Mouse (Mus musculus): ENCODE measurements around the gene Olfr1367. TPM values are rescaled to one million over a fixed set of nuclear protein-coding genes. Genes with fewer than 3 reads are reported as not detected.
A peak's percentile ranks its signal among the peaks of the same experiment; 100 is the strongest.
"Not testable (repeated sequence)": the region's sequence is repeated elsewhere in the genome, so short reads cannot be mapped to it uniquely, and the experiment has no call there.

The Olfr1367 gene
- polyA plus RNA-seq, 1 experiment from 2014 or later = not detected

- peak within 1 kb of the TSS; percentile 94 for H3K9ac ChIP-seq (replicated peaks; ENCODE audit: low read length)
- H3K9me3 ChIP-seq (replicated peaks; ENCODE audit: control insufficient read depth, low read length) = no peaks in the 10 kb centered on the region
- no peaks in the 10 kb centered on the region for H3K36me3 ChIP-seq (replicated peaks; ENCODE audit: control insufficient read depth, insufficient read depth, low read depth, low read length)
- H3K27ac ChIP-seq (replicated peaks; ENCODE audit: low read depth, low read length) = 0 out of 2 replicates have a peak within 1 kb of the TSS, but pooled peaks have one; percentile 22
- WGBS = 1% methylated on average over 26 of the region's 29 CpGs
- peak within 1 kb of the TSS; percentile 58 for H3K4me2 ChIP-seq (ENCODE audit: low read depth, low read length)
- no peaks in the 10 kb centered on the region for H3K4me1 ChIP-seq (ENCODE audit: control insufficient read depth, insufficient read depth, low read length)
- peak within 1 kb of the TSS; percentile 57 for H3K4me3 ChIP-seq (ENCODE audit: low read depth, low read length)
- H3K27me3 ChIP-seq (ENCODE audit: control insufficient read depth, insufficient read depth, low read length) = no peaks in the 10 kb centered on the region
- ATAC-seq (replicated peaks; ENCODE audit: insufficient number of reproducible peaks, low FRiP score, low TSS enrichment, low read depth) (peak; percentile 99), DNase-seq (ENCODE audit: low spot score) (peak; percentile 98)
These were observed 16.0 kb downstream of the Olfr1367 start, which contains the start of gene Zscan12 for GRCm38 (mm10) chr13:21362621-21363248. Gene Zscan12, plus strand, starts transcription at chr13:21362820.

GRCm38 (mm10) chr13:21363719-21364118, 17.0 kb downstream of the Olfr1367 start:
- Histone ChIP-seq H3K27ac (replicated peaks; ENCODE audit: low read depth, low read length) (no peak overlapping the region), H3K4me3 (ENCODE audit: low read depth, low read length) (peak overlapping the region; percentile 57), H3K9me3 (replicated peaks; ENCODE audit: control insufficient read depth, low read length) (no peaks in the 10 kb centered on the region), H3K4me2 (ENCODE audit: low read depth, low read length) (peak overlapping the region; percentile 58), H3K9ac (replicated peaks; ENCODE audit: low read length) (peak overlapping the region; percentile 54), H3K36me3 (replicated peaks; ENCODE audit: control insufficient read depth, insufficient read depth, low read depth, low read length) (no peaks in the 10 kb centered on the region; the same call in 1 of the 2 replicates), H3K4me1 (ENCODE audit: control insufficient read depth, insufficient read depth, low read length) (no peaks in the 10 kb centered on the region), H3K27me3 (ENCODE audit: control insufficient read depth, insufficient read depth, low read length) (no peaks in the 10 kb centered on the region)
- 65% methylated on average over 12 of the region's 12 CpGs for WGBS
- ATAC-seq (replicated peaks; ENCODE audit: insufficient number of reproducible peaks, low FRiP score, low TSS enrichment, low read depth) (no peak), DNase-seq (ENCODE audit: low spot score) (no peak)

GRCm38 (mm10) chr13:21366635-21367034, 19.9 kb downstream of the Olfr1367 start:
- H3K4me1 ChIP-seq (ENCODE audit: control insufficient read depth, insufficient read depth, low read length) = no peaks in the 10 kb centered on the region
- ATAC-seq (replicated peaks; ENCODE audit: insufficient number of reproducible peaks, low FRiP score, low TSS enrichment, low read depth) (no peak), DNase-seq (ENCODE audit: low spot score) (no peak)
- no peak overlapping the region for H3K27ac ChIP-seq (replicated peaks; ENCODE audit: low read depth, low read length)
- H3K9ac ChIP-seq (replicated peaks; ENCODE audit: low read length) = no peak overlapping the region
- no peaks in the 10 kb centered on the region for H3K9me3 ChIP-seq (replicated peaks; ENCODE audit: control insufficient read depth, low read length)
- no peak overlapping the region for H3K4me2 ChIP-seq (ENCODE audit: low read depth, low read length)
- H3K27me3 ChIP-seq (ENCODE audit: control insufficient read depth, insufficient read depth, low read length) = no peaks in the 10 kb centered on the region
- H3K4me3 ChIP-seq (ENCODE audit: low read depth, low read length) = no peak overlapping the region
- H3K36me3 ChIP-seq (replicated peaks; ENCODE audit: control insufficient read depth, insufficient read depth, low read depth, low read length) = peaks cover 9% of the 10 kb centered on the region; the same call in 1 of the 2 replicates
- WGBS = 71% methylated on average over 6 of the region's 6 CpGs

GRCm38 (mm10) chr13:21372700-21373099, 26.0 kb downstream of the Olfr1367 start:
- no peak for DNase-seq (ENCODE audit: low spot score)
- Histone ChIP-seq H3K27me3 (ENCODE audit: control insufficient read depth, insufficient read depth, low read length) (no peaks in the 10 kb centered on the region), H3K4me1 (ENCODE audit: control insufficient read depth, insufficient read depth, low read length) (no peaks in the 10 kb centered on the region), H3K27ac (replicated peaks; ENCODE audit: low read depth, low read length) (no peak overlapping the region), H3K9ac (replicated peaks; ENCODE audit: low read length) (no peak overlapping the region), H3K9me3 (replicated peaks; ENCODE audit: control insufficient read depth, low read length) (no peaks in the 10 kb centered on the region), H3K36me3 (replicated peaks; ENCODE audit: control insufficient read depth, insufficient read depth, low read depth, low read length) (peaks cover 9% of the 10 kb centered on the region; the same call in 1 of the 2 replicates), H3K4me3 (ENCODE audit: low read depth, low read length) (no peak overlapping the region), H3K4me2 (ENCODE audit: low read depth, low read length) (no peak overlapping the region)
- WGBS = 91% methylated on average over 2 of the region's 2 CpGs
- no peak for ATAC-seq (replicated peaks; ENCODE audit: insufficient number of reproducible peaks, low FRiP score, low TSS enrichment, low read depth)

GRCm38 (mm10) chr13:21377773-21378172, 31.1 kb downstream of the Olfr1367 start:
- DNase-seq (ENCODE audit: low spot score) (no peak), ATAC-seq (replicated peaks; ENCODE audit: insufficient number of reproducible peaks, low FRiP score, low TSS enrichment, low read depth) (no peak)
- Histone ChIP-seq H3K27ac (replicated peaks; ENCODE audit: low read depth, low read length) (no peak overlapping the region), H3K9ac (replicated peaks; ENCODE audit: low read length) (no peak overlapping the region), H3K27me3 (ENCODE audit: control insufficient read depth, insufficient read depth, low read length) (no peaks in the 10 kb centered on the region), H3K4me1 (ENCODE audit: control insufficient read depth, insufficient read depth, low read length) (no peaks in the 10 kb centered on the region), H3K4me2 (ENCODE audit: low read depth, low read length) (no peak overlapping the region), H3K36me3 (replicated peaks; ENCODE audit: control insufficient read depth, insufficient read depth, low read depth, low read length) (no peaks in the 10 kb centered on the region), H3K4me3 (ENCODE audit: low read depth, low read length) (no peak overlapping the region), H3K9me3 (replicated peaks; ENCODE audit: control insufficient read depth, low read length) (no peaks in the 10 kb centered on the region)
- 87% methylated on average over 2 of the region's 2 CpGs for WGBS

- H3K4me3 ChIP-seq (ENCODE audit: low read depth, low read length) = no peak overlapping the region
- no peaks in the 10 kb centered on the region for H3K9me3 ChIP-seq (replicated peaks; ENCODE audit: control insufficient read depth, low read length)
- H3K36me3 ChIP-seq (replicated peaks; ENCODE audit: control insufficient read depth, insufficient read depth, low read depth, low read length) = peaks cover 12% of the 10 kb centered on the region
- H3K4me1 ChIP-seq (ENCODE audit: control insufficient read depth, insufficient read depth, low read length) = no peaks in the 10 kb centered on the region
- no peak overlapping the region for H3K4me2 ChIP-seq (ENCODE audit: low read depth, low read length)
- 94% methylated on average over 1 of the region's 1 CpGs for WGBS
- ATAC-seq (replicated peaks; ENCODE audit: insufficient number of reproducible peaks, low FRiP score, low TSS enrichment, low read depth) (no peak), DNase-seq (ENCODE audit: low spot score) (no peak)
- no peak overlapping the region for H3K27ac ChIP-seq (replicated peaks; ENCODE audit: low read depth, low read length)
- no peak overlapping the region for H3K9ac ChIP-seq (replicated peaks; ENCODE audit: low read length)
- H3K27me3 ChIP-seq (ENCODE audit: control insufficient read depth, insufficient read depth, low read length) = no peaks in the 10 kb centered on the region
These were observed 48.5 kb downstream of the Olfr1367 start for GRCm38 (mm10) chr13:21395211-21395610.

- Histone ChIP-seq H3K9ac (replicated peaks; ENCODE audit: low read length) (no peak overlapping the region), H3K36me3 (replicated peaks; ENCODE audit: control insufficient read depth, insufficient read depth, low read depth, low read length) (peaks cover 12% of the 10 kb centered on the region), H3K4me1 (ENCODE audit: control insufficient read depth, insufficient read depth, low read length) (no peaks in the 10 kb centered on the region), H3K9me3 (replicated peaks; ENCODE audit: control insufficient read depth, low read length) (no peaks in the 10 kb centered on the region), H3K27me3 (ENCODE audit: control insufficient read depth, insufficient read depth, low read length) (no peaks in the 10 kb centered on the region), H3K4me3 (ENCODE audit: low read depth, low read length) (no peak overlapping the region), H3K4me2 (ENCODE audit: low read depth, low read length) (no peak overlapping the region), H3K27ac (replicated peaks; ENCODE audit: low read depth, low read length) (no peak overlapping the region)
- 92% methylated on average over 6 of the region's 6 CpGs for WGBS
- ATAC-seq (replicated peaks; ENCODE audit: insufficient number of reproducible peaks, low FRiP score, low TSS enrichment, low read depth) (no peak), DNase-seq (ENCODE audit: low spot score) (no peak)
These were observed 48.9 kb downstream of the Olfr1367 start for GRCm38 (mm10) chr13:21395623-21396022.

GRCm38 (mm10) chr13:21396048-21396447, 49.3 kb downstream of the Olfr1367 start:
- DNase-seq (ENCODE audit: low spot score); H3K9ac ChIP-seq (replicated peaks; ENCODE audit: low read length); H3K4me1 ChIP-seq (ENCODE audit: control insufficient read depth, insufficient read depth, low read length); H3K4me3 ChIP-seq (ENCODE audit: low read depth, low read length); H3K4me2 ChIP-seq (ENCODE audit: low read depth, low read length); H3K27me3 ChIP-seq (ENCODE audit: control insufficient read depth, insufficient read depth, low read length); H3K9me3 ChIP-seq (replicated peaks; ENCODE audit: control insufficient read depth, low read length); H3K27ac ChIP-seq (replicated peaks; ENCODE audit: low read depth, low read length): not testable (repeated sequence)
- peaks cover 12% of the 10 kb centered on the region for H3K36me3 ChIP-seq (replicated peaks; ENCODE audit: control insufficient read depth, insufficient read depth, low read depth, low read length)
- WGBS = 95% methylated on average over 15 of the region's 18 CpGs
- ATAC-seq (replicated peaks; ENCODE audit: insufficient number of reproducible peaks, low FRiP score, low TSS enrichment, low read depth) = 0 out of 2 replicates have a peak, but pooled peaks have one; percentile 18

All from embryonic facial prominence, embryonic 11.5 days (tissue).